Mouse (Mus musculus) Muller cell, postnatal 12 days (primary cell): ENCODE data around the gene Prickle4.

Experiments used
- DNase-seq: peaks from one replicate; pipeline ENCODE4 v3.0.0-alpha.2; 2015; ENCODE audit errors: inconsistent ontology term

The Prickle4 gene

GRCm38 (mm10) chr17:47694503-47695336, at the start of gene Prickle4:
TSS of gene Prickle4 (minus strand) at chr17:47694736.
- DNase-seq = peak; percentile 98

- DNase-seq = no peak
These were observed 49.5 kb upstream of the Prickle4 start for GRCm38 (mm10) chr17:47744086-47744485.

GRCm38 (mm10) chr17:47742991-47743734, 48.6 kb upstream of the Prickle4 start:
- no peak for DNase-seq

GRCm38 (mm10) chr17:47740186-47740585, 45.6 kb upstream of the Prickle4 start:
- no peak for DNase-seq

GRCm38 (mm10) chr17:47738879-47739798, 44.6 kb upstream of the Prickle4 start:
- DNase-seq = peak; percentile 80

GRCm38 (mm10) chr17:47738066-47738878, 43.7 kb upstream of the Prickle4 start:
- DNase-seq = peak; percentile 88

DNA sequence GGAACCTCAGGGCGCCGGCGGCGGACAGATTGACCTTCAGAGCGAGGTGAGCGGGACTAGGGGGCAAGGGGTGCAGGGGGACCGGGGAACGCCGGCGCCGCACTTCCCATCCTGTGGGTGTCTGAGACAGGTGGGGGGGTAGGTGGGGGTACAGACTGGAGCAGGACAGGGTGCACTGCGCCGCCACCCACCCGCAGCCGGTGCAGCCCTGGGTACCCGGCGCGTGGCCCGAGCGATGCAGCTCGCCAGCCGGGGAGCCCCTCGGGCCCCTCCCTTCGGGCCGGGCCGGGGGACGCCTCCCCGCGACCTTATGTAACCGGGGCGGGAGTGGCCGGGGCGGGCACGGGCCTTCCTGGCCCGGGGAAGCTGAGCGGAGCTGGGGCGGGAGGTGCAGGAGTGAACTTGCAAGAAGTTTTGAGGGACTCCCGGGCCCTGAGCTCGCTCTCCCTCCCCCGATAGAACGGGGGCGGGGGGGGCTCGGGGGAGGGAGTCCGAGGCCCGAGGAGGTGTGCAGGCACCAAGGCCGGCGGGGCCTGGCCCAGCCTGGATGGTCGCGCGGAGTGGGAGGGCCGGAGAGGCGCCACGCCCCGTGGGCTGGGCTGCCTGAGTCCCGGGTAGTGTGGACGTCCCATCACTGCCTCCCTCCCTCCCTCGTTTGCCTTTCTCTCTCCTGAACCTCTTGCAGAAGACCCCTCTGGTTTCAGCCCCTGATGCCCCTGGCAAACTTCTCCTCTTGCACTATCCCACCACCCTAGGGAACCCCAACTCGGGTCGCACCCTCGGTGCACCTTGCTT, 42.9 kb upstream of the Prickle4 start:
- DNase-seq = peak; percentile 96

DNA sequence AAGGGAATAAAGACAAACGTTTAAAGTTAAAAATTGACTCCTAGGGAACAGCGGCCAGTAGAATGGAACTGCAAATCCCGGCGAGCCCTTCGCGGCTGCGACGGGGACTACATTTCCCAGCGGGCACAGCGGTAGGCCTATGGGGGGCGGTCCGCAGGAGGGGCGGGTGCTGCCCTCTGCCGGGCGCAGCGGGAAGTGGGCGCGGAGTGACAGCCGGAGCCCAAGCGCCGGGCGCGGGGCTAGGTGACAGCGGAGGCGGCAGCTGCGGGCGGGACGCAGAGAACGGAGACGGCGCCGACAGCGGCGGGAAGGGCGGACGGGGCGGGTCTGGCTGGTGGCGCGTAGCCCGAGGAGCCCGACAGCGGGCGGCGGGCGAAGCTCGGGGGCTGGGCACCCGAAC, 42.3 kb upstream of the Prickle4 start, which contains the start of gene Tfeb:
Tfeb (plus strand) TSS at position 175 of the 400 bp plus-strand sequence.
- peak; percentile 95 for DNase-seq

DNA sequence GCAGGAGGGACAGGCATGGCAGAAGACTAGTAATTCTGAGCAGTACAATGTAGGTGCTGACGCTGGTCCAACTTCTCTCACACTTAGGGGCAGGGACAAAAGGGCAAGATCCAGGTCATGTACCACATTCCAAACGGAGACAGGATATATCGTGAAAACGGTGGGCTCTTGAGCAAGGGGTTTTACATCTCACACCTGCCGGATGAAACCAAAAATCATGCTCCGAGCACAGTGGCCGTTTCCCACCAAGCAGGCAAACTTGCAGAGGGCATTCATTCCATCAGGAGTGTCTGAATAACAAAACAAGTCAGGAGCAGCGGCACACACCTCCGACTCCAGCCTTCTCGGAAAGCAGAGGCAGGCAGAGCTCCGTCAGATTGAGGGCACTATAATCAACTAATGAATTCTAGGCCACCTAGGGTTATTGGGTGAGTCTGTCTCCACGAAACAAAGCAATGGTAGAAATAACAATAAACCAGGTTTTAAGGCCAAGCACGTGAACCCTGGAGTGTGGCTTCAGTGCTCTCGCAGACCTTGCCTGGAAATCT, 41.1 kb upstream of the Prickle4 start:
- no peak for DNase-seq

DNA sequence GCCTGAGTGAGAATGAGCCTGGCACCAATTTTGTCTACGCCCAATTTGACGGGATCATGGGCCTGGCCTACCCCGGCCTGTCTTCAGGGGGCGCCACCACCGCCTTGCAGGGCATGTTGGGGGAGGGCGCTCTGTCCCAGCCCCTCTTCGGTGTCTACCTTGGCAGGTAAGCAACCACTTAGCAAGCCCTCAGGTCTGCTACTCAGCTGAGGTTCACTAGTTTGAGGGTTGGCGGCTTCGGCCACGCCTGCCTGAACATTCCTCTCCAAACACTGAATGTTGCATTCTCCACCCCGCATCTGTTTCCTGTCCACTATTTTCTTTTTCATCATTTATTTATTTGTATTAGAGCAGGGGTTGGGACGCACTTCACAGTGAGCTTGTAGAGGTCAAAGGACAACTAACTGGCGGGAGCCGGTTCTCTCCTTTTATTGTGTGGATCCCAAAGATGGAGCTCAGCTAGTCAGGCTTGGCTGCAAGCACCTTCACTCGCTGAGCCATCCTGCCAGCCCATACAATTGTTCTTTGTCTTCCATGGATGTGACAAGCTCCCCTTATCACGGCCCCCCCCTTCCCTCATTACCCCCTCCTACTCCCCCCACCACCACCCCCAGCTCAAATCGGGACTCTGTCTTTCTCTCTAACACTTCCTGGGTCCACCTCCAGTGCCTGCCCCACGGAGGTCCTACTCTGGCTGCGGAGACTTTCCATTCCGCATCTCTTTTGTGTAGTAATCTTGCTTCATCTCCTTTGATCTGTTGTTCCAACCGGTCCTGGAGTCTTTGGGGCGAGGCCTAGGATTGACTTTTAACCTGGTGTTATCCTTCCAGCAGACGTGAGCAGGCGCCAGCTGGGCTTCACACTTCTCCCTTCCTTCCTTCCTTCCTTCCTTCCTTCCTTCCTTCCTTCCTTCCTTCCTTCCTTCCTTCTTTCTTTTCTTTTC, 36.4 kb upstream of the Prickle4 start:
- DNase-seq = no peak

GRCm38 (mm10) chr17:47726566-47726965, 32.0 kb upstream of the Prickle4 start, which contains the start of gene Pgc:
TSS of gene Pgc (plus strand) at chr17:47726842.
- DNase-seq = no peak

- DNase-seq = no peak
These were observed 26.6 kb upstream of the Prickle4 start for GRCm38 (mm10) chr17:47721183-47721582.

DNA sequence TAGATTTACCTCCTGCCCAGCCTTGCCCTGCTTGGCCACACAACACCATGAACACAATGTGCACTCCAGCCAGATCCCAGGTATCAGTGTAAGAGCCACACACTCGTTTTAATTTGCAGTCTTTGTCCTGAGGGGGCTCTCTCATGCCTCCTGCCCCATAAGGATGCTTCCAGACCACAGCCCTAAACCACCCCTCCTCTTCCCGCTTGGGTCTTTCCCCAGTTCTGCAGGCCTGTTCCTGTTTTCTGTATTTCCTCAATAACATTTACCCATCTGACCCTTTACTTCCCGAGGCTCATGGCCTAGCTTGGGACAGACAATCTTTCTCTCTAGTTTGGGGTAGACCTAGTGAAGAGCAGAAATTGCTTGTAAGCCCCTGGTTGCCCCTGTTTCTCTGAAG, 20.5 kb upstream of the Prickle4 start:
- no peak for DNase-seq

- DNase-seq = no peak
These were observed 18.5 kb upstream of the Prickle4 start for GRCm38 (mm10) chr17:47712889-47713571.

- no peak for DNase-seq
These were observed 17.3 kb upstream of the Prickle4 start for GRCm38 (mm10) chr17:47711883-47712282.

- DNase-seq = no peak
These were observed 15.5 kb upstream of the Prickle4 start for GRCm38 (mm10) chr17:47710036-47710435.

- no peak for DNase-seq
These were observed 14.4 kb upstream of the Prickle4 start for GRCm38 (mm10) chr17:47708972-47709371.

DNA sequence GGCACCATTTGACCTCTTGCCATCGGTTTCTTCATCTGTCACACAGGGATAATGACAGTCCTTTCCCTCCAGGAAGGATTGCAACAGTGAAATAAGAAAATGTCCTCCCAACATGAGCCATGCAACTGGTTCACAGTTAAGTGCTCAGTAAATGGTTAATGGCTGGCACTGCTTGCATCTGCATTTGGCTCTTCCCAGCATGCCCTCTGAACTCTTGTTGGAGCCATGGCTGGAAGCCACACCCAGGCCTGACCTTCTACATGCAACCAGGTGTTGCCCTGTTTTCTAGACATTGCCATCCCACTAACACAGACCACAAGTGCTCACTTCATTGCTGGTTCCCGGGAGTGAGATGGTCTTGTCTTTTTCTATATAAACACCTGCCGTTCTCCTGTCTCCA, 13.4 kb upstream of the Prickle4 start:
- DNase-seq = no peak
